Mouse (Mus musculus) heart, postnatal 0 days (tissue): ENCODE measurements around the gene Cttnbp2nl.
A peak's percentile ranks its signal among the peaks of the same experiment; 100 is the strongest.

Experiments used
- CTCF ChIP-seq: IDR thresholded peaks from 2 replicates; pipeline ENCODE4 v1.5.1; 2016; ENCODE audit warnings: antibody characterized with exemption, control low read depth, low read depth
- EP300 ChIP-seq: IDR thresholded peaks from 2 replicates; pipeline ENCODE4 v1.6.1; 2016; ENCODE audit warnings: antibody characterized with exemption, low read depth

DNA sequence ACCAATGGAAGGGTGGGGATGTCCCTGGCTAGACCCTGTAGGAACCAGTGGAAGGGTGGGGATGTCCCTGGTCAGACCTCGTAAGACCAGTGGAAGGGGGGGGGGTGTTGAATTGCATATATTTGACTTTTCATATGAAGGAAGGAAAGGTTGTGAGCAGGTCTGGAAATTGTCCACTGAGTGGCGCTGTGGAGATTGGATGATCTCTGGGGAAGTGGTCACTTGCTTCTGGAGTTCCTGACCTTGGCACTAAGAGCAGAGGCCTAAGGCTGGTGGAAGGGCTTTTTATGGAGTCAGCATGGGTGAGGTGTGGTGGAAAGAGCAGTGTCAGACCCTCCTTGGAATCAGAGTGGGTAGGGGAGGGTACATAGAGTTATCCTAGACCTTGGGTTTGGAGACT, 41.5 kb upstream of the Cttnbp2nl start:
- TF ChIP-seq CTCF, result peak; percentile 31; the same call in 1 of the 2 replicates
- TF ChIP-seq EP300, result no peak
